Mouse (Mus musculus) fat pad, adult 2 months (tissue): ENCODE measurements around the gene Mrnip.

Source experiments
- DNase-seq: peaks from one replicate; pipeline ENCODE4 v3.0.0-alpha.2; 2011; ENCODE audit warnings: low read depth, low spot score; ENCODE audit errors: extremely low read depth

The Mrnip gene

GRCm38 (mm10) chr11:50223783-50224662 lies 49.8 kb downstream of the Mrnip start:
- no peak for DNase-seq

GRCm38 (mm10) chr11:50224671-50225530 lies 50.7 kb downstream of the Mrnip start:
- DNase-seq = no peak

- DNase-seq = no peak
Observed at GRCm38 (mm10) chr11:50225611-50226378, 51.6 kb downstream of the Mrnip start.

GRCm38 (mm10) chr11:50226406-50226805 lies 52.2 kb downstream of the Mrnip start:
- DNase-seq = no peak

GRCm38 (mm10) chr11:50227226-50227625 lies 53.0 kb downstream of the Mrnip start:
- DNase-seq = no peak

GRCm38 (mm10) chr11:50227736-50228135 lies 53.5 kb downstream of the Mrnip start:
- DNase-seq = no peak

GRCm38 (mm10) chr11:50228772-50229171 lies 54.5 kb downstream of the Mrnip start:
- DNase-seq = no peak

GRCm38 (mm10) chr11:50229252-50229910 lies 55.1 kb downstream of the Mrnip start:
- peak; percentile 89 for DNase-seq

GRCm38 (mm10) chr11:50230481-50231304 lies 56.4 kb downstream of the Mrnip start:
- DNase-seq = no peak

- no peak for DNase-seq
Observed at GRCm38 (mm10) chr11:50231411-50231810, 57.2 kb downstream of the Mrnip start.

- DNase-seq = no peak
Observed at GRCm38 (mm10) chr11:50233022-50233421, 58.8 kb downstream of the Mrnip start.

- DNase-seq = no peak
Observed at GRCm38 (mm10) chr11:50233993-50234392, 59.7 kb downstream of the Mrnip start.

GRCm38 (mm10) chr11:50234606-50235005 lies 60.4 kb downstream of the Mrnip start:
- DNase-seq = no peak

- no peak for DNase-seq
Observed at GRCm38 (mm10) chr11:50236540-50236936, 62.3 kb downstream of the Mrnip start.

- DNase-seq = no peak
Observed at GRCm38 (mm10) chr11:50236937-50237835, 62.9 kb downstream of the Mrnip start.

GRCm38 (mm10) chr11:50238324-50238723 lies 64.1 kb downstream of the Mrnip start, which contains the start of gene Ltc4s:
Gene Ltc4s (minus strand): TSS chr11:50238616.
- no peak for DNase-seq

GRCm38 (mm10) chr11:50238821-50239791 lies 64.9 kb downstream of the Mrnip start:
- no peak for DNase-seq
